Mouse (Mus musculus): ENCODE data around the gene Tmem50a. TPM values are rescaled to one million over a fixed set of nuclear protein-coding genes. Genes with fewer than 3 reads are reported as not detected.

The Tmem50a gene
- polyA plus RNA-seq, 1 experiment from 2014 or later = 176 TPM

DNA sequence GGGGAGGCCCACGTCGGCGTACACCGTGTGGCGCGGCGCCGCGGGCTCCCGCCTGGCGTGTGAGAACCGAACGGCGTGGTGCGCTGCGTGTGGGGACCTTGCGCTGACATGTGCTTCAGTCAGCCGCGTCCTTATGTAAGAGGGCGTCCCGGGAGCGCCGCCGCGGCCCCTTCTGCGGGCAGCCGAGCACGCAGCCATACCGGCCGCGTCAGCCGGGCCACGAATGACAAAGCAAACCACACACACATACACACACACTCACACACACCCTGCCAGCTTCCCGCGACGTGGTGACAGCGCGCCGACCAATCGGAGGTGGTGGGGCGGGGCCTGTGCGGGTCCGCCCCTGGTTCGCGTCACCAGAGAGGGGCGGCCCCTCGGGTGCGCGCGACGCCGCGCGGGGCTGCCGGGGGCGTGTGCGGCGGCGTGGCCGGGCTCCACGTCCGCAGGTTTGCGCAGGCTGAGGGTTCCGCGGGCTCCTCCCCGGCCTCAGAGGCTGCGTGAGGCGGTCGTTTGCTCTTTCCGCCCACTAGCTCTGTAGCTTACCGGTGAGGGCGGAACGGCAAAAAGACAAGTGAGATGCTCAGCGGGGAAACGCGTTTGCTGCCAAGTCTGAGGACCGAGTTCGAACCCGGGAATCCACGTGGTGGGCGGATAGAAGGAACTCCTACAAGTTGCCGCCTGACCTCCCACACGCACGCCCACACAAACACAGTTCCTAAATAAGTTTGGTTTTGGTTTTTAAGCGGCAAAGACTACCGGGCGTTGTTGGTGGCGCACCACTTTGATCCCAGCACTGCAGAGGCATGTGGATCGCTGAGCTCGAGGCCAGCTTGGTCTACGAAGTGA lies 61.0 kb downstream of the Tmem50a start:
- Histone ChIP-seq H3K27ac (peak overlapping the region; percentile 99), H3K4me2 (peak overlapping the region; percentile 72), H3K36me3 (ENCODE audit: poor library complexity, severe bottlenecking) (no peaks in the 10 kb centered on the region), H3K9me3 (replicated peaks) (no peaks in the 10 kb centered on the region), H3K9ac (peak overlapping the region; percentile 86), H3K4me3 (peak overlapping the region; percentile 99), H3K27me3 (peaks cover 19% of the 10 kb centered on the region), H3K4me1 (peaks cover 23% of the 10 kb centered on the region)
- 1% methylated on average over 89 of the region's 91 CpGs for WGBS
- ATAC-seq = peak; percentile 96

- H3K36me3 ChIP-seq (ENCODE audit: poor library complexity, severe bottlenecking) = no peaks in the 10 kb centered on the region
- H3K27ac ChIP-seq = peak within 1 kb of the TSS; percentile 99
- H3K4me1 ChIP-seq = peaks cover 26% of the 10 kb centered on the region
- peak within 1 kb of the TSS; percentile 98 for H3K9ac ChIP-seq
- H3K27me3 ChIP-seq = peaks cover 19% of the 10 kb centered on the region
- peak within 1 kb of the TSS; percentile 76 for H3K4me2 ChIP-seq
- H3K4me3 ChIP-seq = peak within 1 kb of the TSS; percentile 99
- H3K9me3 ChIP-seq (replicated peaks) = no peaks in the 10 kb centered on the region
- ATAC-seq = peak; percentile 97
- under 1% methylated on average over 35 of the region's 38 CpGs for WGBS
These were observed 61.6 kb downstream of the Tmem50a start, which contains the start of gene Maco1 for GRCm38 (mm10) chr4:134853259-134853636. Maco1 (minus strand) TSS chr4:134853345.

DNA sequence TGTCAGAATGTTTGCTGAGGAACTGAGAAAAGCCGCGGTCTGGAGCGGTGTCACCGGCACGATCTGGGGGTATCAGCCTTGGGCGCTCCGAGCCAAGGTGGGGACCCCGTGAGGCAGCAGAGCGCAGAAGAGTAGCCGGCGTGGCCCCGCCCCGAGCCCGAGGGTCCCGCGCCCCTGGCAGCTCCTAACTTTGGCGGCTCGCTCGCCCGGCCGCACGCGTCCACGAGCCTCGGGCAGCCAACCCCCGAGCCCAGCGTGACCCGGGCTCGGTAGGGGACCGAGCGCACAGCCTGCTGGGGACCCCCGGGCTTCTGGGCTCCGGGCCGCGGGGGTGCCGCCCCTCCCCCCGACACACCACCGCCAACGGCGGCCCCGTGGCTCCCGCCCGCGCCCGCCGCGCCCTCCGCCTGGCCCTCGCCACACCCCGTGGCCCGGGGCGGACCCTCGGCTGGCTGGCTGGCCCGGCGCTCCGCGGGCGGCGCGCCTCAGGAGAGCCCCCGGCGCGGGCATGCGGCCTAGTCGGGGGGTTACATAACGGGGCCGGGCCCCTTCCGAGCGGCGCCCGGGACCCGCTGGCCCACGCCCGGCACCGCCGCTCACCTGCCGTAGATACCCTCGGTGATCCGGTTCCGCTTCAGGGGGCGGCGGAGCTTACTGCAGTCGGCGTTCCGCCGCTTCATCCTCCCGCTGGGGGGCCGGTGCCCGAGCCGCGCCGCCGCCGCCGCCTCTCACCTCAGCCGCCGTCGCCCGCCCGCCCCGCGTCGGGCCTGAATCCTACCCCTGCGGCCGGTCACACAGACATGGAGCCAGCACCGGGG lies 62.2 kb downstream of the Tmem50a start:
- Histone ChIP-seq H3K4me1 (peaks cover 31% of the 10 kb centered on the region), H3K36me3 (ENCODE audit: poor library complexity, severe bottlenecking) (no peaks in the 10 kb centered on the region), H3K4me2 (peak overlapping the region; percentile 76), H3K9ac (peak overlapping the region; percentile 98), H3K4me3 (peak overlapping the region; percentile 99), H3K27me3 (peaks cover 19% of the 10 kb centered on the region), H3K9me3 (replicated peaks) (no peaks in the 10 kb centered on the region), H3K27ac (peak overlapping the region; percentile 99)
- under 1% methylated on average over 42 of the region's 106 CpGs for WGBS
- ATAC-seq = peak; percentile 25

DNA sequence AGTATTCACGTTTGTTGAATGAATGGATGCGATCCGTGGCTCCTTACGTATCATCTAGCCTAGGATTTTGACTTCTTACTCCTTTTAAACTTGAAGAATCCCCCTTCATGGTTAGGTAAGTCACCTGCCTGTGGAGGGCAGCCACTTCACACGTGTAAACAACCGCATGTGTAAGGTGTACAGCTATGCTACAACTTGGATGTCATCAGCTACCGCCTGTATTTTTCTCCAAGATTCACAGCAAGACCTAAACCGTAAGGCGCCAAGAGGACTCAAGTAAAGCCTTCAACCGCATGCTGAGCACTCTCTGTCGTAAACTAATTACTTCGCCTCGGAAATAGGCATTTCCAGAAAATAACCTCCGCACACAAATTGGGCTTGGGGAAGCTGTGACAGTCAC lies 62.9 kb downstream of the Tmem50a start:
- WGBS = 12% methylated on average over 14 of the region's 14 CpGs
- Histone ChIP-seq H3K27ac (no peak overlapping the region), H3K4me2 (peak overlapping the region; percentile 76), H3K36me3 (ENCODE audit: poor library complexity, severe bottlenecking) (no peaks in the 10 kb centered on the region), H3K4me1 (peaks cover 36% of the 10 kb centered on the region), H3K9me3 (replicated peaks) (no peaks in the 10 kb centered on the region), H3K27me3 (peaks cover 19% of the 10 kb centered on the region), H3K4me3 (peak overlapping the region; percentile 99), H3K9ac (peak overlapping the region; percentile 98)
- no peak for ATAC-seq

DNA sequence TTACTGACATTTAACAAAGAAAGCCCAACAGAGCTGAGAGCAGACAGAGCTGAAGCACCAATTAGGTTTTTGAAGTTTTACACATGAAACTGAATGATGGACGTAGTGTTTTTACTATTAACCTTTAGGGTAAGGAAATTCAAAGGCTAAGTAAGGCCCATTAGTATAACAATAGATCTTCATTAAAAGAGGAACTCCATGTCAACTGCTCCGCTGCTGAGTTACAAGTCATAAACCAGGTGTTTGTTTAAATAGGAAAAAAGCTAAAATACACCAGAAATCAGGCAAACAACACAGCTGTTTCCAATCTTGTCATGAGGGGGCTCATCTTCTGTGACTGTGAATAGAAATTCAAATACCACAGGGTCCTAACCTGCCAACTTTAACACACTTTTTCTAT lies 63.6 kb downstream of the Tmem50a start:
- WGBS = 26% methylated on average over 2 of the region's 2 CpGs
- no peak overlapping the region for H3K27ac ChIP-seq
- no peaks in the 10 kb centered on the region for H3K9me3 ChIP-seq (replicated peaks)
- no peaks in the 10 kb centered on the region for H3K36me3 ChIP-seq (ENCODE audit: poor library complexity, severe bottlenecking)
- H3K4me1 ChIP-seq = peaks cover 42% of the 10 kb centered on the region
- H3K4me3 ChIP-seq = peak overlapping the region; percentile 99
- peak overlapping the region; percentile 76 for H3K4me2 ChIP-seq
- no peak for ATAC-seq
- peaks cover 15% of the 10 kb centered on the region for H3K27me3 ChIP-seq
- H3K9ac ChIP-seq = peak overlapping the region; percentile 98

GRCm38 (mm10) chr4:134850551-134850950 lies 64.3 kb downstream of the Tmem50a start:
- Histone ChIP-seq H3K9me3 (replicated peaks) (no peaks in the 10 kb centered on the region), H3K4me2 (peak overlapping the region; percentile 76), H3K9ac (no peak overlapping the region), H3K27ac (no peak overlapping the region), H3K36me3 (ENCODE audit: poor library complexity, severe bottlenecking) (no peaks in the 10 kb centered on the region), H3K4me3 (peak overlapping the region; percentile 11), H3K4me1 (peaks cover 42% of the 10 kb centered on the region), H3K27me3 (peaks cover 8% of the 10 kb centered on the region)
- no peak for ATAC-seq
- 75% methylated on average over 4 of the region's 4 CpGs for WGBS

Other genes starting within 250 kb of the Tmem50a start
- gene Man1c1, start 210.7 kb downstream of the Tmem50a start, polyA plus RNA-seq (2015; fragmentation: Nextera tagmentation; extraction: Ambion mirVana) = 1.6 TPM in 2 replicates
- gene Ldlrap1, start 147.0 kb downstream of the Tmem50a start, polyA plus RNA-seq (2015; fragmentation: Nextera tagmentation; extraction: Ambion mirVana) = 2.6 and 2.7 TPM in 2 replicates
- 91.3 and 91.8 TPM in 2 replicates for gene Maco1, start 61.7 kb downstream of the Tmem50a start, polyA plus RNA-seq (2015; fragmentation: Nextera tagmentation; extraction: Ambion mirVana)
- 1.5 TPM in 2 replicates for gene Rhd, start 50.5 kb downstream of the Tmem50a start, polyA plus RNA-seq (2015; fragmentation: Nextera tagmentation; extraction: Ambion mirVana)
- gene Rsrp1, start 8.6 kb upstream of the Tmem50a start, polyA plus RNA-seq (2015; fragmentation: Nextera tagmentation; extraction: Ambion mirVana) = 474 and 488 TPM in 2 replicates
- gene Syf2, start 15.9 kb upstream of the Tmem50a start, polyA plus RNA-seq (2015; fragmentation: Nextera tagmentation; extraction: Ambion mirVana) = 74.8 and 79.1 TPM in 2 replicates
- not detected in 2 replicates for gene Runx3, start 205.6 kb upstream of the Tmem50a start, polyA plus RNA-seq (2015; fragmentation: Nextera tagmentation; extraction: Ambion mirVana)